Mouse (Mus musculus): Measurements from ENCODE around the gene Zfp747. TPM values are rescaled to one million over a fixed set of nuclear protein-coding genes. Genes with fewer than 3 reads are reported as not detected.
"Not testable (repeated sequence)": the region's sequence is repeated elsewhere in the genome, so short reads cannot be mapped to it uniquely, and the experiment has no call there.

The Zfp747 gene
- polyA plus RNA-seq, 1 experiment from 2014 or later = 7.0 TPM

DNA sequence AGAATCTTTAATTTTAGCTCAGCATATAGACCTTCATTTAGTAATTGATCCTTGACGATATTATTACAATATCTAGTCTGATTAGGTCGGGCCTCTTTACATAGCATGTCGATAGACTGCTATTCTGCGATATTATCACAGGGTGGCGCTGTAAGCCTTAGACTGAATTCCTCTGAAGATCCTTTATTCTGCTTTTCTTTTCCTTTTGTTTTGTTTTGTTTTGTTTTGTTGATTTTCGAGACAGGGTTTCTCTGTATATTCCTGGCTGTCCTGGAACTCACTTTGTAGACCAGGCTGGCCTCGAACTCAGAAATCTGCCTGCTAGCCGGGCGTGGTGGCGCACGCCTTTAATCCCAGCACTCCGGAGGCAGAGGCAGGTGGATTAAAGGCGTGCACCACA is 13.4 kb downstream of the Zfp747 start:
- ATAC-seq (ENCODE audit: low FRiP score, low TSS enrichment); H3K36me3 ChIP-seq (ENCODE audit: control insufficient read depth, insufficient read depth, low read length); H3K27ac ChIP-seq (replicated peaks; ENCODE audit: low read depth, low read length); H3K9ac ChIP-seq (replicated peaks; ENCODE audit: low read length); H3K9me3 ChIP-seq (ENCODE audit: control insufficient read depth, low read length); H3K27me3 ChIP-seq (ENCODE audit: control insufficient read depth, insufficient read depth, low read length); H3K4me1 ChIP-seq (ENCODE audit: control insufficient read depth, insufficient read depth, low read length); H3K4me3 ChIP-seq (replicated peaks; ENCODE audit: low read depth, low read length): not testable (repeated sequence)
- DNase-seq = peak; percentile 83
- peak overlapping the region; percentile 17; the same call in 1 of the 2 replicates for H3K4me2 ChIP-seq (ENCODE audit: low read length)
- 15% methylated on average over 13 of the region's 13 CpGs for WGBS

DNA sequence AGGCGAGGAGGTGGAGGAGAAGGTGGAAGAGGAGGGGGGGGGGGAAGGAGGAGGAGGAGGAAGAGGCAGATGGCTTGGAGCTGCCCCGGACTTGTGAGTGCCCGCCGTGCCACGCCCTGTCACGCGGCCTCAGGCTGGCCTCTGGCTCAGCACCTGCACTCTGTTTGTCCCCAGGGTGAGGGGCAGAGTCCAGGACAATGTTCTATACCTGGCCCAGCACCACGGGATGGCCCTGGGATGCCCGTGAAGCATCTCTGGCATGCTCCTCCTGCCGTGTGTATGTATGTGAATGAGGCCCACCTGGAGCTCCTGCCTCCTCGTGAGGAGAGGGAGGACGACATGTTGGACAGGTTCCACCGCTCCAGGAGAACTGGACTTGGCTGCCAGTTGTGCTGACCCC is 14.4 kb downstream of the Zfp747 start:
- H3K9ac ChIP-seq (replicated peaks; ENCODE audit: low read length) = no peak overlapping the region
- ATAC-seq (ENCODE audit: low FRiP score, low TSS enrichment) (no peak), DNase-seq (no peak)
- no peaks in the 10 kb centered on the region for H3K9me3 ChIP-seq (ENCODE audit: control insufficient read depth, low read length)
- H3K27ac ChIP-seq (replicated peaks; ENCODE audit: low read depth, low read length) = no peak overlapping the region
- H3K4me2 ChIP-seq (ENCODE audit: low read length) = no peak overlapping the region
- H3K4me1 ChIP-seq (ENCODE audit: control insufficient read depth, insufficient read depth, low read length) = peaks cover 10% of the 10 kb centered on the region; the same call in 1 of the 2 replicates
- no peaks in the 10 kb centered on the region; the same call in 1 of the 2 replicates for H3K27me3 ChIP-seq (ENCODE audit: control insufficient read depth, insufficient read depth, low read length)
- no peak overlapping the region for H3K4me3 ChIP-seq (replicated peaks; ENCODE audit: low read depth, low read length)
- WGBS = 49% methylated on average over 13 of the region's 13 CpGs
- no peaks in the 10 kb centered on the region for H3K36me3 ChIP-seq (ENCODE audit: control insufficient read depth, insufficient read depth, low read length)

GRCm38 (mm10) chr7:127360265-127360664 is 15.6 kb downstream of the Zfp747 start:
- DNase-seq = no peak
- Histone ChIP-seq H3K27me3 (ENCODE audit: control insufficient read depth, insufficient read depth, low read length) (no peaks in the 10 kb centered on the region; the same call in 1 of the 2 replicates), H3K36me3 (ENCODE audit: control insufficient read depth, insufficient read depth, low read length) (no peaks in the 10 kb centered on the region), H3K27ac (replicated peaks; ENCODE audit: low read depth, low read length) (no peak overlapping the region), H3K4me2 (ENCODE audit: low read length) (no peak overlapping the region), H3K9me3 (ENCODE audit: control insufficient read depth, low read length) (no peaks in the 10 kb centered on the region), H3K4me1 (ENCODE audit: control insufficient read depth, insufficient read depth, low read length) (peaks cover 10% of the 10 kb centered on the region; the same call in 1 of the 2 replicates), H3K4me3 (replicated peaks; ENCODE audit: low read depth, low read length) (no peak overlapping the region), H3K9ac (replicated peaks; ENCODE audit: low read length) (no peak overlapping the region)
- ATAC-seq (ENCODE audit: low FRiP score, low TSS enrichment) = no peak
- 85% methylated on average over 4 of the region's 4 CpGs for WGBS

- no peak overlapping the region for H3K4me2 ChIP-seq (ENCODE audit: low read length)
- no peak for DNase-seq
Observed at GRCm38 (mm10) chr7:127358472-127358871, 17.4 kb downstream of the Zfp747 start.

GRCm38 (mm10) chr7:127357871-127358270 is 18.0 kb downstream of the Zfp747 start:
- 72% methylated on average over 2 of the region's 2 CpGs for WGBS
- no peak for DNase-seq
- Histone ChIP-seq H3K27ac (replicated peaks; ENCODE audit: low read depth, low read length) (no peak overlapping the region), H3K4me2 (ENCODE audit: low read length) (no peak overlapping the region), H3K36me3 (ENCODE audit: control insufficient read depth, insufficient read depth, low read length) (no peaks in the 10 kb centered on the region), H3K9ac (replicated peaks; ENCODE audit: low read length) (no peak overlapping the region), H3K4me3 (replicated peaks; ENCODE audit: low read depth, low read length) (no peak overlapping the region), H3K4me1 (ENCODE audit: control insufficient read depth, insufficient read depth, low read length) (no peaks in the 10 kb centered on the region), H3K27me3 (ENCODE audit: control insufficient read depth, insufficient read depth, low read length) (no peaks in the 10 kb centered on the region; the same call in 1 of the 2 replicates), H3K9me3 (ENCODE audit: control insufficient read depth, low read length) (no peaks in the 10 kb centered on the region)
- ATAC-seq (ENCODE audit: low FRiP score, low TSS enrichment) = no peak

More at GRCm38 (mm10) chr7:127358472-127358871, 17.4 kb downstream of the Zfp747 start:
- WGBS = 73% methylated on average over 4 of the region's 4 CpGs
- H3K27me3 ChIP-seq (ENCODE audit: control insufficient read depth, insufficient read depth, low read length) = no peaks in the 10 kb centered on the region; the same call in 1 of the 2 replicates
- no peak overlapping the region for H3K27ac ChIP-seq (replicated peaks; ENCODE audit: low read depth, low read length)
- H3K4me3 ChIP-seq (replicated peaks; ENCODE audit: low read depth, low read length) = no peak overlapping the region
- H3K9ac ChIP-seq (replicated peaks; ENCODE audit: low read length) = no peak overlapping the region
- no peak for ATAC-seq (ENCODE audit: low FRiP score, low TSS enrichment)
- no peaks in the 10 kb centered on the region for H3K9me3 ChIP-seq (ENCODE audit: control insufficient read depth, low read length)
- H3K36me3 ChIP-seq (ENCODE audit: control insufficient read depth, insufficient read depth, low read length) = no peaks in the 10 kb centered on the region
- peaks cover 4% of the 10 kb centered on the region; the same call in 1 of the 2 replicates for H3K4me1 ChIP-seq (ENCODE audit: control insufficient read depth, insufficient read depth, low read length)

- no peaks in the 10 kb centered on the region for H3K4me1 ChIP-seq (ENCODE audit: control insufficient read depth, insufficient read depth, low read length)
- no peaks in the 10 kb centered on the region for H3K36me3 ChIP-seq (ENCODE audit: control insufficient read depth, insufficient read depth, low read length)
- no peak overlapping the region for H3K4me3 ChIP-seq (replicated peaks; ENCODE audit: low read depth, low read length)
- no peak overlapping the region for H3K27ac ChIP-seq (replicated peaks; ENCODE audit: low read depth, low read length)
- 63% methylated on average over 3 of the region's 3 CpGs for WGBS
- no peaks in the 10 kb centered on the region; the same call in 1 of the 2 replicates for H3K27me3 ChIP-seq (ENCODE audit: control insufficient read depth, insufficient read depth, low read length)
- DNase-seq (no peak), ATAC-seq (ENCODE audit: low FRiP score, low TSS enrichment) (no peak)
- no peaks in the 10 kb centered on the region for H3K9me3 ChIP-seq (ENCODE audit: control insufficient read depth, low read length)
- no peak overlapping the region for H3K9ac ChIP-seq (replicated peaks; ENCODE audit: low read length)
- H3K4me2 ChIP-seq (ENCODE audit: low read length) = no peak overlapping the region
Observed at GRCm38 (mm10) chr7:127355796-127356195, 20.1 kb downstream of the Zfp747 start.

DNA sequence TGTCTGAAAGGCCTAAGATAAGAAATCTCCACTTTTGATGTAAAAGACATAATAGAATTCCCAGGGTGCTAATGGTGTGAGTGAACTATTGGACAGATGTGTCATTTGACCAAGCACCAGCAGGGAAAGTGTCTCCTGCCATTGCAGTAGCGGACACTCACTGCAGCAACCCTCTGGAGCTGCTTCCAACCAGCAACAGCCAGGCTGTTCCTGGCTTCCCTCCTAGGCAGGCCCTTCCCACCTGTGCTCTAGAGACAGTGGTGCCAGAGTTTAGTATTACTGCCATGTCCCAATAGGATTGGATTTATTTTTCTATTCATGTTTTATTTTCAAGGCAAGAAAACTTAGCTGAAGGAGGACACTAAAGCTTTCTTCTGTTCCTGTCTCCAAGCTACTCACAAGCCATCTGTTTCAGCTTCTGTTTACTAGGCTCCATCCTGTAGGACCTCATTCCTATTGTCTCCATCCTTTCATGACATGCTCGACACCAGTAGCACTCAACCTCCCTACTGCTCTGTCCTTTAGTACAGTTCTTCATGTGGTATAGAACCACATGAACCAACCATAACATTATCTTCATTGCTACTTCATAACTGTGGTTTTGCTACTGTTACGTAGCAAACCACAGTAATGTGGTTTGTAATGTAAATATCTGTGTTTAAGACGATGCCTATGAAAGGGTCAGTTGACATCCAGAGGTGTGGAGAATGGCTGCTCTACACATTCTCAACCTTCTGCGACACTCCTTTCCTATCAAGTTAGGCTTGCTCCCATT is 24.4 kb downstream of the Zfp747 start:
- ATAC-seq (ENCODE audit: low FRiP score, low TSS enrichment) (no peak), DNase-seq (no peak)
- Histone ChIP-seq H3K27ac (replicated peaks; ENCODE audit: low read depth, low read length) (no peak overlapping the region), H3K9ac (replicated peaks; ENCODE audit: low read length) (no peak overlapping the region), H3K9me3 (ENCODE audit: control insufficient read depth, low read length) (no peaks in the 10 kb centered on the region), H3K4me1 (ENCODE audit: control insufficient read depth, insufficient read depth, low read length) (peaks cover 4% of the 10 kb centered on the region; the same call in 1 of the 2 replicates), H3K36me3 (ENCODE audit: control insufficient read depth, insufficient read depth, low read length) (no peaks in the 10 kb centered on the region), H3K4me3 (replicated peaks; ENCODE audit: low read depth, low read length) (no peak overlapping the region), H3K27me3 (ENCODE audit: control insufficient read depth, insufficient read depth, low read length) (no peaks in the 10 kb centered on the region), H3K4me2 (ENCODE audit: low read length) (no peak overlapping the region)
- WGBS = 91% methylated on average over 5 of the region's 5 CpGs

- Histone ChIP-seq H3K9ac (replicated peaks; ENCODE audit: low read length) (no peak overlapping the region), H3K4me1 (ENCODE audit: control insufficient read depth, insufficient read depth, low read length) (peaks cover 14% of the 10 kb centered on the region), H3K36me3 (ENCODE audit: control insufficient read depth, insufficient read depth, low read length) (peaks cover 21% of the 10 kb centered on the region), H3K4me2 (ENCODE audit: low read length) (peak overlapping the region; percentile 90), H3K4me3 (replicated peaks; ENCODE audit: low read depth, low read length) (no peak overlapping the region), H3K9me3 (ENCODE audit: control insufficient read depth, low read length) (no peaks in the 10 kb centered on the region), H3K27me3 (ENCODE audit: control insufficient read depth, insufficient read depth, low read length) (no peaks in the 10 kb centered on the region), H3K27ac (replicated peaks; ENCODE audit: low read depth, low read length) (no peak overlapping the region)
- ATAC-seq (ENCODE audit: low FRiP score, low TSS enrichment) (no peak), DNase-seq (no peak)
- WGBS = 9% methylated on average over 8 of the region's 8 CpGs
Observed at GRCm38 (mm10) chr7:127346676-127347075, 29.2 kb downstream of the Zfp747 start.
